Mouse (Mus musculus) limb, embryonic 13.5 days (tissue): Measurements from ENCODE around the gene Bloc1s4. TPM values are rescaled to one million over a fixed set of nuclear protein-coding genes. Genes with fewer than 3 reads are reported as not detected.
"Not testable (repeated sequence)": the region's sequence is repeated elsewhere in the genome, so short reads cannot be mapped to it uniquely, and the experiment has no call there.

Source experiments
- ATAC-seq: fragments of 200-750 bp; cut with Nextera tagmentation; 2 replicates; pipeline ENCODE4 v1.8.0; 2017; ENCODE audit warnings: low read depth, moderate number of reproducible peaks, moderate TSS enrichment; ENCODE audit not compliant: low FRiP score
- H3K27ac ChIP-seq: fragments of 300-500 bp; sonication (generic); 2 replicates; pipeline ENCODE4 v1.5.1; 2015; ENCODE audit warnings: inconsistent platforms, mild to moderate bottlenecking, moderate library complexity
- H3K27me3 ChIP-seq: fragments of 300-500 bp; sonication (generic); 2 replicates; pipeline ENCODE4 v1.6.1; 2015; ENCODE audit warnings: mild to moderate bottlenecking, inconsistent platforms
- H3K36me3 ChIP-seq: fragments of 300-500 bp; sonication (generic); 2 replicates; pipeline ENCODE4 v1.6.1; 2015; ENCODE audit warnings: inconsistent platforms, mild to moderate bottlenecking, moderate library complexity
- H3K4me1 ChIP-seq: fragments of 300-500 bp; sonication (generic); 2 replicates; pipeline ENCODE4 v1.6.1; 2015; ENCODE audit warnings: inconsistent platforms
- H3K4me2 ChIP-seq: fragments of 300-500 bp; sonication (generic); replicated peaks from 2 replicates; pipeline ENCODE4 v1.6.1; 2015; ENCODE audit warnings: inconsistent platforms, mild to moderate bottlenecking, moderate library complexity
- H3K4me3 ChIP-seq: fragments of 300-500 bp; sonication (generic); 2 replicates; pipeline ENCODE4 v1.5.1; 2015; ENCODE audit warnings: moderate library complexity, mild to moderate bottlenecking, inconsistent platforms
- H3K9ac ChIP-seq: fragments of 300-500 bp; sonication (generic); 2 replicates; pipeline ENCODE4 v1.6.1; 2015; ENCODE audit warnings: mild to moderate bottlenecking, inconsistent platforms
- H3K9me3 ChIP-seq: fragments of 300-500 bp; sonication (generic); 2 replicates; pipeline ENCODE4 v1.6.1; 2016; ENCODE audit warnings: inconsistent platforms
- WGBS: fragments of 180-500 bp; shearing (Covaris S2); methylation state at CpG from one replicate; pipeline ENCODE4 v1.1.7; 2015; 5-methylcytosine and 5-hydroxymethylcytosine counted together
- polyA plus RNA-seq: library from polyadenylated mRNA; unstranded; fragments of >200 nt; fragmentation: Nextera tagmentation; extraction: Ambion mirVana; gene quantifications from 2 replicates; pipeline ENCODE4 v1.2.1, GENCODE M21; 2015

Bloc1s4 gene
- polyA plus RNA-seq: 28.2 and 29.5 TPM in 2 replicates

- peaks cover 3% of the 10 kb centered on the region; the same call in 1 of the 2 replicates for H3K36me3 ChIP-seq
- no peak within 1 kb of the TSS for H3K27ac ChIP-seq
- ATAC-seq: peak; percentile 93
- H3K9me3 ChIP-seq: no peaks in the 10 kb centered on the region
- peak within 1 kb of the TSS; percentile 99 for H3K4me3 ChIP-seq
- H3K4me2 ChIP-seq: peak within 1 kb of the TSS; percentile 95
- 4% methylated on average over 31 of the region's 31 CpGs for WGBS
- H3K27me3 ChIP-seq: peaks cover 7% of the 10 kb centered on the region; the same call in 1 of the 2 replicates
- H3K9ac ChIP-seq: peak within 1 kb of the TSS; percentile 90
- H3K4me1 ChIP-seq: peaks cover 15% of the 10 kb centered on the region
Observed at GRCm38 (mm10) chr5:36748536-36749061, at the start of gene Bloc1s4. Gene Bloc1s4 (minus strand): TSS chr5:36748650.

GRCm38 (mm10) chr5:36797291-36797690, 48.8 kb upstream of the Bloc1s4 start:
- peaks cover 6% of the 10 kb centered on the region; the same call in 1 of the 2 replicates for H3K4me1 ChIP-seq
- WGBS: 55% methylated on average over 8 of the region's 8 CpGs
- H3K4me3 ChIP-seq: peak overlapping the region; percentile 70
- no peak for ATAC-seq
- H3K4me2 ChIP-seq: peak overlapping the region; percentile 68
- H3K36me3 ChIP-seq: peaks cover 24% of the 10 kb centered on the region
- no peaks in the 10 kb centered on the region for H3K27me3 ChIP-seq
- H3K9me3 ChIP-seq: no peaks in the 10 kb centered on the region
- no peak overlapping the region for H3K27ac ChIP-seq
- H3K9ac ChIP-seq: peak overlapping the region; percentile 54

DNA sequence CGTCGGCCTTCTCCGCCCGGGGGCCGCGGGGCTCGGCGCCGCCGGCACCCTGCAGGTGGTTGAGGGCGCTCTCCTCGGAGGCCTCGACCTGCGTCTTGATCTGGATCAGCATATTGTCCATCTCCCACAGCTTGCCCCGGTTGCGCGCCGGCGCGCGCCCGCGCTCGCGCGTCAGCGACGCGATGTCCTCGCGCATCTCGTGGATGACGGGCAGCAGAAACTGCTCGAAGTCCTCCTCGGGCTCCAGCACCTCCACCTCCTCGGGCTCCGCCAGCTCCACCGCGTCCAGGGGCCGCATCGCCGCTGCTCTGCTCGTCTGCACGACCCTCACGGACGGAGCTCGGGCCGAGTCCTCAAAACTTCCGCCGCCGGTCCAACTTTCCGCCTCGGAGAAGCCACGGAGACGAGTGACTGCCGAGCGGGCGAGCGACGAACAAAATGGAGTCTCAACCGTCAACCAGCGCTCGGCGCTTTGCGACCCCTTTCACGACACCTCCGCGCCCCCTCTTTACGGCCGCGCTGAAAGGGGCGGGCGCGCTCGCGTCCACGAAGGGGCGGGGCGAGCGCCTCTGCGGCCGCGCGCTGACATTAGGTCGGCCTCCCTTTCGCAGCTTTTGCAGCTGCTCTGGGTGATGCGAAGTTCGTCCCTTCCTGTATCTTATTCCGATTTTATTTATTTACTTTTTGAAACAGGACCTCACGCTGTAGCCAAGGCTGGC, 48.0 kb upstream of the Bloc1s4 start, which contains the start of gene Mrfap1:
Gene Mrfap1, minus strand, starts transcription at position 477 of the 719 bp plus-strand sequence.
- peak within 1 kb of the TSS; percentile 68 for H3K4me2 ChIP-seq
- not testable (repeated sequence) for H3K27me3 ChIP-seq, H3K9me3 ChIP-seq, H3K4me1 ChIP-seq
- H3K9ac ChIP-seq: peak within 1 kb of the TSS; percentile 91
- under 1% methylated on average over 90 of the region's 90 CpGs for WGBS
- peak within 1 kb of the TSS; percentile 97 for H3K27ac ChIP-seq
- peaks cover 24% of the 10 kb centered on the region for H3K36me3 ChIP-seq
- ATAC-seq: peak; percentile 90
- H3K4me3 ChIP-seq: peak within 1 kb of the TSS; percentile 70

DNA sequence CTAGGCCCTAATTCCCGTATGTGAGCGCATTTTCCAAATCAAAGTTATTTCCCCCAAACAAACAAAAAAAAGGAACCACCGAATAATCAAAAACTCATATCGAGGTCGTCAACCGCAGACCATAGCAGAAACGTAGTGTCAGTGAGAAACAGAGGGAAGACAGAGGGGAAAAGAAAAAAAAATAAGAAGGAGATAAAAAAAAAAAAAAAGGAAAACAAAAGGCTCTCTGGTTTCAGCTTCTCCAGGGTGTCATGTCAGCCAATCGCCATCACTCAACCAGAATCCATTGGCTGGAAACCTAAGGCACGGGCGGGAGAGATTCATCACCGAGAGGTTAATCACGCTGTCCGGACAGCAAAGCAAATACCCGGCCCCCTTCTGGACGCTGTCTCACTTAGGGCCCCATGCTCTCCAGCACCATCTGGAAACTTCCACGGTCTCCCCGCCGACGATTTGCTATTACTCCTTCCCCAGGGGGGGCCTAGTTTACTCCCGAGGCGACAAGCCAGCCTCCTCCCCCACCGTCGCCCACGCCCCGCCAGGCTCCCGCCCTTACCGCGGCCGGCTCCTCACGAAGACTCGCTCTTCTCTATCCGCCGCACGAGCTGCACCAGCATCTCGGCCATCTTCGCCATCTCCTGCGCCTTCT, 47.3 kb upstream of the Bloc1s4 start:
- Histone ChIP-seq H3K27ac (peak overlapping the region; percentile 97), H3K4me3 (peak overlapping the region; percentile 70), H3K36me3 (peaks cover 29% of the 10 kb centered on the region), H3K4me2 (peak overlapping the region; percentile 68), H3K9ac (peak overlapping the region; percentile 91)
- 3% methylated on average over 36 of the region's 37 CpGs for WGBS
- peak; percentile 60 for ATAC-seq
- not testable (repeated sequence) for H3K9me3 ChIP-seq, H3K4me1 ChIP-seq, H3K27me3 ChIP-seq

GRCm38 (mm10) chr5:36791861-36792260, 43.4 kb upstream of the Bloc1s4 start:
- no peaks in the 10 kb centered on the region for H3K27me3 ChIP-seq
- no peak overlapping the region for H3K9ac ChIP-seq
- H3K4me3 ChIP-seq: no peak overlapping the region
- H3K27ac ChIP-seq: no peak overlapping the region
- no peaks in the 10 kb centered on the region for H3K9me3 ChIP-seq
- 78% methylated on average over 9 of the region's 9 CpGs for WGBS
- ATAC-seq: no peak
- peaks cover 31% of the 10 kb centered on the region for H3K36me3 ChIP-seq
- peaks cover 6% of the 10 kb centered on the region; the same call in 1 of the 2 replicates for H3K4me1 ChIP-seq
- H3K4me2 ChIP-seq: no peak overlapping the region

- ATAC-seq: no peak
- Histone ChIP-seq H3K4me1 (no peaks in the 10 kb centered on the region), H3K36me3 (peaks cover 6% of the 10 kb centered on the region; the same call in 1 of the 2 replicates), H3K9me3 (0 out of 2 replicates have a peak, but pooled peaks cover 4% of the 10 kb centered on the region), H3K27me3 (no peaks in the 10 kb centered on the region), H3K4me2 (no peak overlapping the region), H3K4me3 (no peak overlapping the region), H3K9ac (no peak overlapping the region), H3K27ac (no peak overlapping the region)
- 91% methylated on average over 5 of the region's 5 CpGs for WGBS
Observed at GRCm38 (mm10) chr5:36786052-36786451, 37.6 kb upstream of the Bloc1s4 start.

DNA sequence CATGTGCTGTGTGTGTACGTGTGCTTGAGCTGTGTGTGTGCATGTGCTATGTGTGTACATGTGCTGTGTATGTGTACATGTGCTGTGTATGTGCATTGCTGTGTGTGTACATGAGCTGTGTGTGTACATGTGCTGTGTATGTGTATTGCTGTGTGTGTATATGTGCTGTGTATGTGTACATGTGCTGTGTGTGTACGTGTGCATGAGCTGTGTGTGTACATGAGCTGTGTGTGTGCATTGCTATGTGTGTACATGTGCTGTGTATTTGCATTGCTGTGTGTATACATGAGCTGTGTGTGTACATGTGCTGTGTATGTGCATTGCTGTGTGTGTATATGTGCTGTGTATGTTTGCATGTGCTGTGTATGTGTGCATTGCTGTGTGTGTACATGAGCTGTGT, 31.1 kb upstream of the Bloc1s4 start:
- ATAC-seq: no peak
- WGBS: 83% methylated on average over 2 of the region's 2 CpGs

GRCm38 (mm10) chr5:36778901-36779300, 30.5 kb upstream of the Bloc1s4 start:
- Histone ChIP-seq H3K27ac (no peak overlapping the region), H3K9ac (no peak overlapping the region), H3K4me1 (no peaks in the 10 kb centered on the region; the same call in 1 of the 2 replicates), H3K9me3 (peaks cover 13% of the 10 kb centered on the region; the same call in 1 of the 2 replicates), H3K27me3 (no peaks in the 10 kb centered on the region), H3K4me3 (no peak overlapping the region), H3K36me3 (no peaks in the 10 kb centered on the region), H3K4me2 (no peak overlapping the region)
- no peak for ATAC-seq
- 88% methylated on average over 1 of the region's 2 CpGs for WGBS

More for the DNA sequence above, 31.1 kb upstream of the Bloc1s4 start:
- H3K4me3 ChIP-seq: no peak overlapping the region
- no peak overlapping the region for H3K4me2 ChIP-seq
- no peaks in the 10 kb centered on the region; the same call in 1 of the 2 replicates for H3K4me1 ChIP-seq
- no peaks in the 10 kb centered on the region for H3K36me3 ChIP-seq
- H3K27me3 ChIP-seq: no peaks in the 10 kb centered on the region
- no peak overlapping the region for H3K27ac ChIP-seq
- peaks cover 13% of the 10 kb centered on the region; the same call in 1 of the 2 replicates for H3K9me3 ChIP-seq
- H3K9ac ChIP-seq: no peak overlapping the region

GRCm38 (mm10) chr5:36777186-36777585, 28.7 kb upstream of the Bloc1s4 start:
- ATAC-seq: no peak
- Histone ChIP-seq H3K4me1 (no peaks in the 10 kb centered on the region; the same call in 1 of the 2 replicates), H3K4me3 (no peak overlapping the region), H3K9me3 (peaks cover 13% of the 10 kb centered on the region; the same call in 1 of the 2 replicates), H3K27ac (no peak overlapping the region), H3K9ac (no peak overlapping the region), H3K36me3 (no peaks in the 10 kb centered on the region), H3K4me2 (no peak overlapping the region), H3K27me3 (no peaks in the 10 kb centered on the region)
- 7% methylated on average over 2 of the region's 2 CpGs for WGBS

DNA sequence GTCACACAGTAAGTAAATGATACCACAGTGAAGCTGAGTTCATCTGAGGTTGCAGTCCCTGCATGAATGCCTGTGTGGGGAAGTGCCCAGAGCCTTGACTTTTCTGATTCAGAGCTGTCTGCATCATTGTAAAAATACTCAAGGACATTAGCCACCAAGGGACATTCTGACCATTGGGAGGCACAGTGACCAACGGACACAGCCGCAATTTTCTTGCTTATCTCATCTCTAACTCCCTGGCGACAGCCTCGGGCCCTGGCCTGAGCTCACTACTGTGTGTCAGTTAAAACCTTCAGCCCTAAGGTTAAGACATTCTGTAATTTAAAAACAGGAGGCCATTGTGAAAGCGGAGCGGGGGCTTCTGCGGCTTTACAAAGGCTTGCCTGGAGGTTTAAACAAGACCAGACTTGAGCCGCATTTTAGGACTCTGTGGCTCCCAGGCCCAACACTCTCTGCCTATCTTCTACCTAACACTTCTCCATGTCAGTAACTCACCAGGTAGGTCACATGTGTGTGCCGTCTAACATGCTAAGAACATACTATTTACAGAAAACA, 27.6 kb upstream of the Bloc1s4 start:
- Histone ChIP-seq H3K4me1 (no peaks in the 10 kb centered on the region; the same call in 1 of the 2 replicates), H3K9me3 (peaks cover 13% of the 10 kb centered on the region; the same call in 1 of the 2 replicates), H3K9ac (no peak overlapping the region), H3K36me3 (no peaks in the 10 kb centered on the region), H3K4me3 (no peak overlapping the region), H3K27ac (no peak overlapping the region), H3K4me2 (no peak overlapping the region), H3K27me3 (no peaks in the 10 kb centered on the region)
- WGBS: 26% methylated on average over 9 of the region's 9 CpGs
- ATAC-seq: no peak

DNA sequence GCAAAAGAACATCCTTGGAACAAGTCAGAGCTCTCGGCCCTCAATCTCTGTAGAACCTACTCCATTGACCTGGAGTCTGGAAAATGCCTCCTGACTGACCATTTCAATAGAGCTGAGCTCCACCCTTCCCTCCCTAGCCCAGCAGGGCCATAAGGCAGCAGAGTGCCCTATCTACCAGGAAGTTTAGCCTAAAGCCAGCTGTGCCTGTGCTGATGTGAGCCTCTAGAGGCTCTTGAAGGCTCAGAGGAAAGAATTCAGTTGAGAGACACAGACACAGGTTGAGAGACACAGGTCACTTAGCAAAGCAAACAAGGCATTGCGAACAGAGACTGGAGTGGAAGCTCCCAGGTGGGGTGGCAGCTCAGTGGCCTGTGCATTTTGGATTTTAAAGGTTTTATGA, 26.9 kb upstream of the Bloc1s4 start:
- H3K4me2 ChIP-seq: no peak overlapping the region
- no peak for ATAC-seq
- H3K4me1 ChIP-seq: no peaks in the 10 kb centered on the region; the same call in 1 of the 2 replicates
- H3K36me3 ChIP-seq: no peaks in the 10 kb centered on the region
- no peak overlapping the region for H3K9ac ChIP-seq
- peaks cover 7% of the 10 kb centered on the region; the same call in 1 of the 2 replicates for H3K9me3 ChIP-seq
- WGBS: 79% methylated on average over 2 of the region's 2 CpGs
- no peaks in the 10 kb centered on the region for H3K27me3 ChIP-seq
- no peak overlapping the region for H3K4me3 ChIP-seq
- H3K27ac ChIP-seq: no peak overlapping the region

DNA sequence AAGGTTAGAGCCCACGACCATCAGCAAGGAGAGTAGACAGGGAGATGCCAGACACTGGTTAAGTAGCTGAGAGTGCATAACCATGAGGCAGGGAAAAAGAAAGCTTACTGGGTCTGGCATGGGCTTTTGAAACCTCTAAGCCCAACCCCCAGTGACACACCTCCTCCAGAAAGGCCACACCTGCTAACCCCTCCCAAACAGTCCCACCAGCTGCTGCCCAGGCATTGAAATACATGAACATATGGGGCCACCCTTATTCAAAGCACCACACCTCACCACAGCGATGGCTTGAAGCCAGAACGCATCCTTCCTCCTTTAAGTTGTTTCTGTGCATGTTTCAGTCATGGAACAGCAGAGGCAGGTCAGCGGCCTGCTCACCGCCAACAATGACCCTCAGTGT, 24.1 kb upstream of the Bloc1s4 start:
- H3K36me3 ChIP-seq: no peaks in the 10 kb centered on the region
- no peaks in the 10 kb centered on the region for H3K27me3 ChIP-seq
- no peak overlapping the region for H3K4me2 ChIP-seq
- no peak overlapping the region for H3K27ac ChIP-seq
- WGBS: 83% methylated on average over 5 of the region's 5 CpGs
- no peak overlapping the region for H3K4me3 ChIP-seq
- ATAC-seq: no peak
- H3K9ac ChIP-seq: no peak overlapping the region
- H3K4me1 ChIP-seq: no peaks in the 10 kb centered on the region; the same call in 1 of the 2 replicates
- no peaks in the 10 kb centered on the region for H3K9me3 ChIP-seq
